Mouse (Mus musculus): ENCODE measurements around the gene Tmem120a.

The Tmem120a gene

DNA sequence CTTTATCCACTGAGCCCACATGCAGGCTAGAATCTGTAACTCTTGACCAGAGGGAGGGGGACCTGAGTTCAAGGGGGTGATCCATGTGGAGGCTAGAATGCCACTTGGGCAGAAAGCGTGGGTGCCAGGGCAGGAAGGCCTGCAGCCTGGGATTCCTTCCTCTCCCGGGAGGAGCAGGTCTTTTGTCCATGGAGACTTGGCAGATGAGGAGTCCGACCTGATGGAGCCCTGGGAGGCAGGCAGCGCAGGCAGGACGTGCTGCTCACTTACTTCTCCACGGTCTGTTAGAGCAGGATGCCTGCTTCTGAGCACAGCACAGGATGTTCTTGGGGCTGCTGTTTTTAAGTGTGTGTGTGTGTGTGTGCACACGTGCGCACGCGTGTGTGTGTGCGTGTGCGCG, 37.2 kb downstream of the Tmem120a start:
- DNase-seq = no peak

DNA sequence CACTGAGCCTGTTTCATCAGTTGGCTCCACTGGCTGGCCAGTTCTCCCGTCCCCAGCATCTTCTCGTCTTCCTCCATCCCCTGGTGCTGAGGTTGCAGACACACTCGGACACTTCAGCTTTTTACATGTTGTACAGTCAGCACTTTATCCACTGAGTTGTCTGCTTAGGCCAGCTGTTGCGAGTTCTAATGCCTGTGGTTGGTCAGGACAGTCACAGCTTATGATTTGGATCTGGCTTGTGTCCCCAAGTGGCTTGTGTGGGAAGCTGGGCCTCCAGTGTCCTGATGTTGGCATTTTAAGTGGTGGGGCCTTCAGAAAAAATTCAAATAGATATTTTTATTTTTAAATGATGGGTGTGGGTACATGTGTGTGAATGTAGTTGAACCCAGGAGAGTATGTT, 38.9 kb downstream of the Tmem120a start:
- no peak for DNase-seq

DNA sequence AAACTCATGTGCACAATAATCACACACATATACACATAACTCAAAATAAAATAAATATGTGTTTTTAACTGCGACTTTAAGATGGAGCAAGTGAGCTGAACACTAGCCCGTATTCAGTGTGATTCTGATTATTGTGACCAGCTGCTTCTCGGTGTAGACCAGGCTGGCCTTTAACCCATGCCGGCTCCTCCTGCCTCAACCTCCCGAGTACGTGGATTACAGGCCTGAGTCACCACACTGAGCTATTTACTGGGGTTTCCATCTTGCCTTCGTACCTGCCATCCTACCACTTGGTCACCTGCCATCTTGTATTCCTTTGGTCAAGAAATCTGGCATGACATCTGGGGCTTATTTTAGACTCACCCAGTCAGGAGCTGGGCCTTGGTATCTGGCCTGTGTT, 40.8 kb downstream of the Tmem120a start:
- DNase-seq = no peak

DNA sequence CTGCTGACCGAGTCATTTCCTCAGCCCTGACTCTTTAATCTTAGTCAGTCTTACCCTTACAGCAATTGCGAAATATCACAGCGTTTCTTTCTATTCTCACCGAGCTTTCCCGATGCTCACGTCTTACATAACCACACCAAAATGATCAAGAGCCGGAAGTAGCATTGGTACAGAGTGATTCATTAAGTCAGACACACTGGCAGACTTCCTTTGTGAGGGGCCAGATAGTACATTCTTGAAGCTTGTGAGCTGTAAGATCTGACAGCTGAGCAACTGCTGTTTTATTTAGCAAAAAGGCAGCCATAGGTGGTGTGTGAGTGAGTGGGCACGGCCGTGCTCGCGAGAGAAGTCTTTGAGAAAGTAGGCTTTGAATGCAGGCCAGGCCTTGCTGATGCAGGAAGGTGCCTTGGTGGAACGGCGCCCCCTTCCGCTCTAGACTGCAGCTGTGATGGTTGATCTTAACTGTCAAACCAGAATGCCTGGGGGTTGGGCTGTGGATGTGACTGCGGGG, 41.5 kb downstream of the Tmem120a start:
- DNase-seq = no peak

DNA sequence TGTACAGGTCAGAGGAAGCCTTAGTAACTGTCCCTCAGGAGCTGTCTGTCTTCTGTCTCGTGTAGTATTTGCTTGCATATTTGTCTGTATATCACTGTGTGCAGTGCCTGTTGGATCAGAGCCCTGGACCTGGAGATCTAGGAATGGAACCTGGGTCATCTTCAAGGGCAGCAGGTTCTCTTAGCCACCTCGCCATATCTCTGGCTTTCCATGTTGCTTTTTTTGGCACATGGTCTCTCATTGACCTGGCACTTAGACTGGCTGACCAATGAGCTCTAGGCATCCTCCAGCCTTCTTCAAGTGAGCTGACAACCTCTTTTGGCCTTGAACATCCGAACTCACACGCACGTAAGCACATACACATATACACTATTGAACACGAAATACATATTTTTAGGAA, 42.1 kb downstream of the Tmem120a start:
- DNase-seq = no peak

DNA sequence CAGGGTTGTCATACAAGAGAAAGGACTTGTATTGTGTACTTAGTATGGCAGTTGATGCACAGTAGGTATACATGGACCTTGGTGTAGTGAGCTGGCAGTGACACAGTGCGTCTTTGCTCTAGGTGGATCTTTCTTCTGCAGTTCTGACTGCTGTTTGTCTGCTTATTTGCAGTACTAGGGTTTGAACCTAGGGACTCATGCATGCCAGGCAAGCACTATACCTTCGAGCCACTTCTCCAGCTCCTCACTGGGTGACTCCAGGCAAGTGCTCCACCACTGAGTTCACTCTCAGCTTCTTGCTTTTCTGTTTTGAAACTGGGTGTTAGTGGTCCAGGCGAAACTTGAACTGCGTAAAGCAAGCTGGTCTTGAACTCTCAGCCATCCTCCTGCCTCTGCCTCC, 42.6 kb downstream of the Tmem120a start:
- DNase-seq = no peak

DNA sequence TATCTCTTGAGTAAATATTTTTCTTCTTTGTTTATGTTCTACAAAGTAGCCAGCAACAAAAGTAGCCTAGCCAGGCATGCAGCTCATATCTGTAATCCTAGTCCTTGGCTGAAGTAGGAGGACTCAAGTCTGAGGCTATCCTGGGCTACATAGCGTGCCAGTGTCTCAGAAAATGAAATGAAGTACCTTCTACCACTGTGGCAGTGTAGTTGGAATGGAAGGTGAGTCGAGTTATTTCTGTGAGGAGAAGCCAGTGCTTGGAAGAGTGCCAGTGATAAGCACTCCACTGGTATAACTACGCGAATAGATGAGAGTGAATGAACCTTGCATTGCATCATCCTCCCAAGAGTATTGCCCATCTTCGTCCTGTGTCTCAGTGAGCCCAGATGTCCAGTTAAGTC, 46.5 kb downstream of the Tmem120a start:
- no peak for DNase-seq

DNA sequence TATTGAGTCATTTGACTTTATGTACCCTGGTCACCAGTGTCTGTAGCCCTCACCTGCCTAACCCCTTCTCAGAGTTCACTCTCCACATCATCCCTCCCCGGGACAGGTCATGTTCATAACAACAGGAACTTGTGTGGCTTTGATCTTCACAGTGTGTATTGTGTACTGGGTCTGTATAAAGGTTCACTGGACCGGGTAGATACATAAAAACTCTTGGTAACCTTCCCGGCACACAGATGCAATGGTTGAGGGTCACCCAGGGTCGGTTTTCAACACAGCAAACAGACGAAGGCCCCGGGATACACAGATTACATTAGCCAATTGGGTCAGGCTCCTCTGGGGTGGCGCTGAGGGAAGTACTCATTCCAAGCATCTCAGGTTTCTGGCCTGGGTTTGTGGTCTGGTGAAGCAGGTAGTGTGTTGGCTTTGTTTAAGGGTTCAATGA, 48.9 kb downstream of the Tmem120a start:
- DNase-seq = no peak

DNA sequence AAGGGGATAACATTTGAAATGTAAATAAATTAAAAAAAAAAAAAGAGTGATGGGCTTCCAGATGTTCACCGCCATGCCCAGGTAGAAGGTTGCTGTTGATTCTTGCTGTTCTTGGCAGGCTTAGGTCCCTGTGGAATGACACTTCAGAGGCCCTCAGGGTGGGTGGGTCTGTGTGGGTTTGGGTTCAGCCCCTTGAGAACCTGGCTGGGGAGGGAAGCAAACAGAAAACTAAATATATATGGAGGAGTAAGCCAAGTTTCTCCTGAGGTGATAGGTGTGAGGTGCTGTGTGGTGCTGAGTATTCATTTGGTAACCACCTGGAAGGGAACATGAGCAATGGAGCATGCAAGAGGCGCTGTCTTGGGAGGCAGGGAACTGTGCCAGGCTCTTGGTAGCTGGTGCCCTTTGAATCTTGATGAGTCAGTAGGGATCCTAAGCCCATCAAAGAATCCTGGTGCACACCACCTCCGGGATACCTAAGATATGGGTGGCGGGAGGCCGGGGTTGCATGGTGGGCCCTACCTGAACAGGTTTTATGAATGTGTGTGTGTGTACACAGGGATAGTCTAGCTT, 50.9 kb downstream of the Tmem120a start:
- DNase-seq = peak in 1 of 2 experiments; percentile 64

DNA sequence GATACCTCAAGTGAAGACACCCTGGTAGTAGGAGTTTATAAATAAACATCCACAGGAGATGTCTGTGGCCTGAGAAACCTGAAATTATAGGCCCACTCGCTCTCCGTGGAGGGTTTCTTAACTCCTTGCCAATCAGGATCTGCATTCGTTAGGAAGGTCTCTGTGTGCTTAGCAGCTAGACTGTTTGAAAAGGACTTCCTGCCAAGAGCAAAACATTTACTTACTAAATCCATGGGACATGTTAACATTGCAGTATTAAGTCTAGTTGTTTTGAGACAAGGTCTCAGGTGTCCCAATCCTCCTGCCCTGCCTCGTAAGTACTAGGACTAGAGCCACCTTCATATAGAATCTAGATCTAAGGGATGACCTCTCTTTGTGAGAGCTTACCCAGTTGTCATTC, 53.0 kb downstream of the Tmem120a start:
- no peak for DNase-seq

DNA sequence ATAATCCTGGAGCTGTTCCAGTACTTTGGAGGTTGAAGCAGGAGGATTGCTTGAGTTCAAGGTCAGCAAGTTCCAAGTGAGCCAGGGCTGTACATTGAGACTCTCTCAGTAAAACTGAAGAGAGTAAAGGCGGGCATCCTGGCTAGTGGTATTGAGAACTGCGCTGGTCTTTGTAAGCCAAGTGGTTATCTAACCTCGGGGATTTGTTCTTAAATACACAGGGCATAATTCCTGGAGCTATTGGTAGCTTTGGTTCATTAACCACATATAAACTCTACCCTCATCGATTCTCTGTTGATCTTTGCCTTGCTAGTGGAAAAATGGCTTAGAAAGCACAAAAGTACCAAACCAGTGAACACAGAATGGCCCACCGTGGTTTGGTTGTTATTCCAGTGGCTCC, 53.8 kb downstream of the Tmem120a start:
- no peak for DNase-seq

Data from kidney, postnatal 4 days (tissue).